Mouse (Mus musculus) kidney, postnatal 0 days (tissue): Measurements from ENCODE around the gene Gtf2h2. TPM values are rescaled to one million over a fixed set of nuclear protein-coding genes. Genes with fewer than 3 reads are reported as not detected.

Experiments used
- ATAC-seq: fragments of 200-750 bp; cut with Nextera tagmentation; replicated peaks from 2 replicates; pipeline ENCODE4 v1.8.0; 2017; ENCODE audit warnings: low read depth, moderate number of reproducible peaks, moderate TSS enrichment, moderate library complexity; ENCODE audit not compliant: low FRiP score
- DNase-seq: peaks from one replicate; pipeline ENCODE4 v3.0.0-alpha.2; 2016; ENCODE audit warnings: low spot score
- H3K27ac ChIP-seq: fragments of 300-500 bp; sonication (generic); 2 replicates; pipeline ENCODE4 v1.5.1; 2014; ENCODE audit warnings: mild to moderate bottlenecking
- H3K27me3 ChIP-seq: fragments of 300-500 bp; sonication (generic); 2 replicates; pipeline ENCODE4 v1.6.1; 2014; ENCODE audit warnings: low read length, mixed read lengths; ENCODE audit not compliant: insufficient read depth
- H3K36me3 ChIP-seq: fragments of 300-500 bp; sonication (generic); 2 replicates; pipeline ENCODE4 v1.6.1; 2014; ENCODE audit warnings: low read length, mixed read lengths; ENCODE audit not compliant: insufficient read depth
- H3K4me1 ChIP-seq: fragments of 300-500 bp; sonication (generic); replicated peaks from 2 replicates; pipeline ENCODE4 v1.6.1; 2014; ENCODE audit warnings: antibody characterized with exemption, low read length, mixed read lengths; ENCODE audit not compliant: insufficient read depth
- H3K4me2 ChIP-seq: fragments of 300-500 bp; sonication (generic); 2 replicates; pipeline ENCODE4 v1.6.1; 2014; ENCODE audit warnings: mild to moderate bottlenecking, low read length, moderate library complexity, mixed read lengths
- H3K4me3 ChIP-seq: fragments of 300-500 bp; sonication (generic); replicated peaks from 2 replicates; pipeline ENCODE4 v1.5.1; 2014; ENCODE audit warnings: low read depth, low read length
- H3K9ac ChIP-seq: fragments of 300-500 bp; sonication (generic); 2 replicates; pipeline ENCODE4 v1.6.1; 2014; ENCODE audit warnings: low read depth, low read length
- H3K9me3 ChIP-seq: fragments of 300-500 bp; sonication (generic); replicated peaks from 2 replicates; pipeline ENCODE4 v1.6.1; 2016; ENCODE audit warnings: low read length, inconsistent platforms, mixed read lengths
- CTCF ChIP-seq: IDR thresholded peaks from 2 replicates; pipeline ENCODE4 v1.5.1; 2016; ENCODE audit warnings: antibody characterized with exemption, low read depth, mild to moderate bottlenecking, moderate library complexity
- WGBS: fragments of 180-500 bp; shearing (Covaris S2); extraction: QIAGEN DNeasy Blood & Tissue Kit; methylation state at CpG from one replicate; pipeline ENCODE4 v1.1.7; 2014; 5-methylcytosine and 5-hydroxymethylcytosine counted together
- polyA plus RNA-seq: library from polyadenylated mRNA; unstranded; fragments of >200 nt; fragmentation: Nextera tagmentation; extraction: Ambion mirVana; gene quantifications from 2 replicates; pipeline ENCODE4 v1.2.1, GENCODE M21; 2015

Gene Gtf2h2
- polyA plus RNA-seq, 1 experiment from 2014 or later, result 66.3 TPM

- Histone ChIP-seq H3K4me2 (no peak overlapping the region), H3K27me3 (no peaks in the 10 kb centered on the region), H3K27ac (no peak overlapping the region), H3K4me3 (no peak overlapping the region), H3K36me3 (no peaks in the 10 kb centered on the region), H3K9ac (no peak overlapping the region), H3K9me3 (no peaks in the 10 kb centered on the region), H3K4me1 (no peaks in the 10 kb centered on the region)
- no peak for TF ChIP-seq CTCF
- DNase-seq (no peak), ATAC-seq (no peak)
- WGBS, result 81% methylated on average over 2 of the region's 2 CpGs
Measured at GRCm38 (mm10) chr13:100523698-100524097, 31.3 kb upstream of the Gtf2h2 start.

- WGBS, result 86% methylated on average over 9 of the region's 9 CpGs
- H3K4me2 ChIP-seq, result no peak overlapping the region
- H3K9me3 ChIP-seq, result no peaks in the 10 kb centered on the region
- no peak overlapping the region for H3K4me3 ChIP-seq
- DNase-seq (no peak), ATAC-seq (no peak)
- no peak overlapping the region for H3K27ac ChIP-seq
- H3K9ac ChIP-seq, result no peak overlapping the region
- no peaks in the 10 kb centered on the region for H3K4me1 ChIP-seq
- no peak for TF ChIP-seq CTCF
- no peaks in the 10 kb centered on the region for H3K36me3 ChIP-seq
- no peaks in the 10 kb centered on the region for H3K27me3 ChIP-seq
Measured at GRCm38 (mm10) chr13:100521724-100522591, 29.6 kb upstream of the Gtf2h2 start.

GRCm38 (mm10) chr13:100519162-100519561, 26.8 kb upstream of the Gtf2h2 start:
- Histone ChIP-seq H3K9ac (no peak overlapping the region), H3K9me3 (no peaks in the 10 kb centered on the region)
- ATAC-seq, result peak; percentile 79; the same call in 1 of the 2 replicates

GRCm38 (mm10) chr13:100518191-100518590, 25.8 kb upstream of the Gtf2h2 start:
- Histone ChIP-seq H3K27ac (peak overlapping the region; percentile 69), H3K27me3 (no peaks in the 10 kb centered on the region), H3K4me2 (no peak overlapping the region), H3K9me3 (no peaks in the 10 kb centered on the region), H3K4me1 (no peaks in the 10 kb centered on the region), H3K36me3 (no peaks in the 10 kb centered on the region), H3K4me3 (no peak overlapping the region), H3K9ac (no peak overlapping the region)
- TF ChIP-seq CTCF, result no peak
- WGBS, result 54% methylated on average over 6 of the region's 6 CpGs
- DNase-seq (peak; percentile 11), ATAC-seq (no peak)

More at GRCm38 (mm10) chr13:100519162-100519561, 26.8 kb upstream of the Gtf2h2 start:
- no peaks in the 10 kb centered on the region for H3K27me3 ChIP-seq
- H3K4me1 ChIP-seq, result no peaks in the 10 kb centered on the region
- H3K36me3 ChIP-seq, result no peaks in the 10 kb centered on the region
- peak; percentile 33 for DNase-seq
- H3K4me3 ChIP-seq, result no peak overlapping the region
- peak; percentile 43 for TF ChIP-seq CTCF
- H3K27ac ChIP-seq, result peak overlapping the region; percentile 69
- no peak overlapping the region for H3K4me2 ChIP-seq
- WGBS, result 36% methylated on average over 2 of the region's 2 CpGs

- no peak overlapping the region for H3K4me3 ChIP-seq
- H3K27ac ChIP-seq, result peak overlapping the region; percentile 43
- ATAC-seq, result no peak
- no peak for TF ChIP-seq CTCF
- H3K4me1 ChIP-seq, result no peaks in the 10 kb centered on the region
- H3K9ac ChIP-seq, result no peak overlapping the region
- H3K9me3 ChIP-seq, result no peaks in the 10 kb centered on the region
- H3K36me3 ChIP-seq, result no peaks in the 10 kb centered on the region
- DNase-seq, result no peak
- H3K27me3 ChIP-seq, result no peaks in the 10 kb centered on the region
- H3K4me2 ChIP-seq, result no peak overlapping the region
- 76% methylated on average over 6 of the region's 6 CpGs for WGBS
Measured at GRCm38 (mm10) chr13:100517652-100518153, 25.3 kb upstream of the Gtf2h2 start.

GRCm38 (mm10) chr13:100516213-100517105, 24.1 kb upstream of the Gtf2h2 start:
- TF ChIP-seq CTCF, result no peak
- Histone ChIP-seq H3K4me2 (no peak overlapping the region), H3K9ac (no peak overlapping the region), H3K36me3 (no peaks in the 10 kb centered on the region), H3K4me3 (no peak overlapping the region), H3K27me3 (no peaks in the 10 kb centered on the region), H3K27ac (peak overlapping the region; percentile 66), H3K9me3 (no peaks in the 10 kb centered on the region), H3K4me1 (no peaks in the 10 kb centered on the region)
- DNase-seq (peak; percentile 26), ATAC-seq (no peak; the same call in 1 of the 2 replicates)
- WGBS, result 53% methylated on average over 12 of the region's 12 CpGs
